Mouse (Mus musculus) cerebellum, adult 11 months (tissue): ENCODE results near the gene Olfr1342.

Experiments
- DNase-seq: peaks from one replicate; pipeline ENCODE4 v3.0.0; 2022

The Olfr1342 gene

GRCm38 (mm10) chr4:118692412-118692973, at the start of gene Olfr1342:
Gene Olfr1342, minus strand, starts transcription at chr4:118692756.
- DNase-seq = no peak

GRCm38 (mm10) chr4:118741881-118742280, 49.3 kb upstream of the Olfr1342 start:
- DNase-seq = no peak

GRCm38 (mm10) chr4:118740988-118741698, 48.6 kb upstream of the Olfr1342 start:
- DNase-seq = no peak

GRCm38 (mm10) chr4:118739574-118739973, 47.0 kb upstream of the Olfr1342 start:
- no peak for DNase-seq

GRCm38 (mm10) chr4:118731875-118732274, 39.3 kb upstream of the Olfr1342 start, which contains the start of gene Olfr1339:
Gene Olfr1339, plus strand, starts transcription at chr4:118732175.
- DNase-seq = no peak

- no peak for DNase-seq
Observed at GRCm38 (mm10) chr4:118721742-118722483, 29.4 kb upstream of the Olfr1342 start.

- no peak for DNase-seq
Observed at GRCm38 (mm10) chr4:118719838-118720237, 27.3 kb upstream of the Olfr1342 start, which contains the start of gene Olfr1340. Gene Olfr1340, plus strand, starts transcription at chr4:118720138.

GRCm38 (mm10) chr4:118711656-118712055, 19.1 kb upstream of the Olfr1342 start:
- no peak for DNase-seq

GRCm38 (mm10) chr4:118708086-118708485, 15.5 kb upstream of the Olfr1342 start:
- DNase-seq = no peak

GRCm38 (mm10) chr4:118703223-118703622, 10.7 kb upstream of the Olfr1342 start, which contains the start of gene Olfr1341:
Gene Olfr1341, plus strand, starts transcription at chr4:118703523.
- DNase-seq = no peak

- no peak for DNase-seq
Observed at GRCm38 (mm10) chr4:118693812-118694211, 1.3 kb upstream of the Olfr1342 start.

- DNase-seq = no peak
Observed at GRCm38 (mm10) chr4:118687086-118687485, 5.5 kb downstream of the Olfr1342 start.

- no peak for DNase-seq
Observed at GRCm38 (mm10) chr4:118658652-118659051, 33.9 kb downstream of the Olfr1342 start, which contains the start of gene Olfr62. Gene Olfr62, plus strand, starts transcription at chr4:118658952.

- peak; percentile 16 for DNase-seq
Observed at GRCm38 (mm10) chr4:118645234-118645633, 47.3 kb downstream of the Olfr1342 start.

GRCm38 (mm10) chr4:118642346-118643190, 50.0 kb downstream of the Olfr1342 start:
- no peak for DNase-seq
